Mouse (Mus musculus) CH12.LX (cell line): ENCODE measurements at regions not wholly inside any gene's neighbourhood (a gene's known extent, or its start where the extent isn't known, plus 50 kb on each side); places are given as distances from the start of the nearest gene placed in this dataset.

Experiments used
- DNase-seq: peaks from one replicate; pipeline ENCODE4 v3.0.0-alpha.2; 2013; ENCODE audit errors: extremely low read depth
- H3K27ac ChIP-seq: 2 replicates; pipeline ENCODE4 v1.5.1; 2012; ENCODE audit warnings: low read depth, mild to moderate bottlenecking, control low read depth, moderate library complexity; ENCODE audit not compliant: insufficient read depth
- H3K27me3 ChIP-seq: replicated peaks from 2 replicates; pipeline ENCODE3; 2012; ENCODE audit warnings: inconsistent platforms
- H3K36me3 ChIP-seq, 2 experiments: replicated peaks in 1 of 2; 2 replicates each; pipeline versions ENCODE3 to v1.6.1; 2012; ENCODE audit warnings: inconsistent platforms in 1 of 2, low read length in 1 of 2, mild to moderate bottlenecking in 1 of 2, mixed read lengths in 1 of 2, moderate library complexity in 1 of 2; ENCODE audit not compliant: control insufficient read depth in 1 of 2, insufficient read depth in 1 of 2
- H3K4me1 ChIP-seq, 2 experiments: 2 replicates each; pipeline ENCODE4 v1.6.1; 2012; ENCODE audit warnings: inconsistent platforms in 1 of 2, moderate library complexity in 1 of 2; ENCODE audit not compliant: insufficient read depth in 2 of 2, control insufficient read depth in 1 of 2
- H3K4me2 ChIP-seq: 2 replicates; pipeline ENCODE4 v1.6.1; 2012; ENCODE audit warnings: low read depth, mild to moderate bottlenecking, control low read depth; ENCODE audit not compliant: poor library complexity, insufficient read depth, severe bottlenecking
- H3K4me3 ChIP-seq, 3 experiments: fragments of 150-350 bp in 1 of 3; sonication (generic) in 1 of 3; replicated peaks in 1 of 3; 2 replicates each; pipeline versions ENCODE3 to v1.5.1; 2011 to 2012; ENCODE audit warnings: low read depth in 2 of 3, low read length in 2 of 3, mild to moderate bottlenecking in 2 of 3, moderate library complexity in 2 of 3, control low read depth in 1 of 3, improper control_type of control experiment in 1 of 3, inconsistent platforms in 1 of 3, mixed read lengths in 1 of 3; ENCODE audit not compliant: poor library complexity in 1 of 3
- H3K79me2 ChIP-seq: replicated peaks from 2 replicates; pipeline ENCODE4 v1.6.1; 2012; ENCODE audit warnings: mild to moderate bottlenecking, moderate library complexity; ENCODE audit not compliant: control insufficient read depth, poor library complexity, insufficient read depth, severe bottlenecking; ENCODE audit errors: extremely low read depth
- H3K9ac ChIP-seq: 2 replicates; pipeline ENCODE4 v1.6.1; 2012; ENCODE audit warnings: low read depth, mild to moderate bottlenecking, control low read depth, moderate library complexity; ENCODE audit not compliant: insufficient read depth
- H3K9me3 ChIP-seq: replicated peaks from 2 replicates; pipeline ENCODE3; 2012; ENCODE audit warnings: low read length, inconsistent platforms, mixed read lengths
- CHD1 ChIP-seq: IDR thresholded peaks from 2 replicates; pipeline ENCODE4 v1.6.1; 2012; ENCODE audit warnings: low read depth, low read length, improper control_type of control experiment, inconsistent platforms
- EP300 ChIP-seq: IDR thresholded peaks from 2 replicates; pipeline ENCODE4 v1.6.1; 2011; ENCODE audit warnings: low read length, improper control_type of control experiment
- IRF4 ChIP-seq: IDR thresholded peaks from 2 replicates; pipeline ENCODE4 v1.6.1; 2014; ENCODE audit warnings: low read depth, mild to moderate bottlenecking, inconsistent platforms, low read length, improper control_type of control experiment
- JUND ChIP-seq: conservative IDR thresholded peaks from 2 replicates; pipeline ENCODE4 v1.6.1; 2011; ENCODE audit warnings: low read depth, low read length, improper control_type of control experiment
- MAX ChIP-seq: IDR thresholded peaks from 2 replicates; pipeline ENCODE4 v1.6.1; 2011; ENCODE audit warnings: low read length, improper control_type of control experiment
- MAZ ChIP-seq: IDR thresholded peaks from 2 replicates; pipeline ENCODE4 v1.6.1; 2012; ENCODE audit warnings: low read depth, mild to moderate bottlenecking, inconsistent platforms, low read length, improper control_type of control experiment, moderate library complexity
- MEF2A ChIP-seq: IDR thresholded peaks from 2 replicates; pipeline ENCODE4 v1.6.1; 2014; ENCODE audit warnings: low read depth, mild to moderate bottlenecking, inconsistent platforms, low read length, improper control_type of control experiment, borderline replicate concordance
- MXI1 ChIP-seq: IDR thresholded peaks from 2 replicates; pipeline ENCODE4 v1.6.1; 2011; ENCODE audit warnings: mild to moderate bottlenecking, low read depth, low read length, improper control_type of control experiment
- NRF1 ChIP-seq: IDR thresholded peaks from 2 replicates; pipeline ENCODE4 v1.6.1; 2014; ENCODE audit warnings: low read depth, mild to moderate bottlenecking, inconsistent platforms, low read length, improper control_type of control experiment, moderate library complexity
- POLR2AphosphoS2 ChIP-seq: IDR thresholded peaks from 2 replicates; pipeline ENCODE4 v1.6.1; 2011; ENCODE audit warnings: low read depth, low read length, improper control_type of control experiment
- SIN3A ChIP-seq: IDR thresholded peaks from 2 replicates; pipeline ENCODE4 v1.6.1; 2012; ENCODE audit warnings: low read length, improper control_type of control experiment, inconsistent platforms
- SMC3 ChIP-seq: IDR thresholded peaks from 2 replicates; pipeline ENCODE4 v1.6.1; 2011; ENCODE audit warnings: low read depth, low read length, improper control_type of control experiment
- TBP ChIP-seq: conservative IDR thresholded peaks from 2 replicates; pipeline ENCODE4 v1.6.1; 2011; ENCODE audit warnings: low read depth, low read length, improper control_type of control experiment
- TCF12 ChIP-seq: IDR thresholded peaks from 2 replicates; pipeline ENCODE4 v1.6.1; 2014; ENCODE audit warnings: low read depth, mild to moderate bottlenecking, inconsistent platforms, low read length, improper control_type of control experiment
- ZC3H11A ChIP-seq: IDR thresholded peaks from 2 replicates; pipeline ENCODE4 v1.6.1; 2012; ENCODE audit warnings: low read depth, mild to moderate bottlenecking, inconsistent platforms, low read length, improper control_type of control experiment
- ZNF384 ChIP-seq: IDR thresholded peaks from 2 replicates; pipeline ENCODE4 v1.6.1; 2012; ENCODE audit warnings: low read depth, low read length, improper control_type of control experiment, inconsistent platforms
- dilution Hi-C: fragments of 300-500 bp; cut with MboI; formaldehyde crosslinking; loops from 2 replicates; pipeline ENCODE4 v1.14.3; 2020; ENCODE audit warnings: low sequenced_read_pairs; ENCODE audit not compliant: extremely low pct_unique_long_range_greater_than_20kb, extremely low pct_ligation_motif_present
- in situ Hi-C: fragments of 300-500 bp; cut with MboI; formaldehyde crosslinking; loops from 3 replicates; pipeline ENCODE4 v1.14.3; 2019; ENCODE audit warnings: low sequenced_read_pairs, low pct_ligation_motif_present, low pct_unique_long_range_greater_than_20kb, mixed read lengths

DNA sequence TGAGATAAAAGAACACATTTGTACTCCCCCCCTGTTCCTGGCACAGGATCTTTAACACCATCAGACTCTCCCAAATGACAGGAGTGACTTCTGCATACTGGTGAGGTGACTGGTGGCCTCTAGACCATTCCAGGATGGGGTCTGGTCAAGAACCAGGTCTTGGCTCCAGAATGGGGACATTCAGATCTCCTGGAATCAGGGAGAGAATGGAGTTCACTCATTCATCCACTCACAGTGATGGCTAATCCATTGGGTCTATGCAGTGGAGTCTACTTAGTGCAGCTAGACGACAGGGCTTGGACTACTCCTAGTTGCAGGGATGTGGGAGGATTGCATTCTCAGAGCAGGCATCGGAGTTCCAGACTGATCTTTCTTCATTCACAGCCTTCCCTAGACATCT lies 451.0 kb downstream of the Rps24 start:
- Histone ChIP-seq H3K4me2 (no peak overlapping the region), H3K4me3 (no peak overlapping the region), H3K27ac (no peak overlapping the region)
- DNase-seq: no peak
- TF ChIP-seq ZC3H11A (no peak), MEF2A (no peak), MAZ (no peak), EP300 (no peak), JUND (no peak), CHD1 (no peak), ZNF384 (no peak), IRF4 (no peak), MXI1 (no peak), SMC3 (no peak), SIN3A (no peak), NRF1 (no peak), TBP (no peak), POLR2AphosphoS2 (no peak), MAX (no peak), TCF12 (no peak)
- TF ChIP-seq, all 38 proteins: peak for 0
- in situ Hi-C loops: no loop called here
- no peaks in the 10 kb centered on the region for H3K36me3 ChIP-seq
- H3K27me3 ChIP-seq: peaks cover 22% of the 10 kb centered on the region
- dilution Hi-C loops: no loop called here
- no peaks in the 10 kb centered on the region for H3K9me3 ChIP-seq
- H3K4me1 ChIP-seq: no peaks in the 10 kb centered on the region
- no peaks in the 10 kb centered on the region for H3K79me2 ChIP-seq
- H3K9ac ChIP-seq: no peak overlapping the region

DNA sequence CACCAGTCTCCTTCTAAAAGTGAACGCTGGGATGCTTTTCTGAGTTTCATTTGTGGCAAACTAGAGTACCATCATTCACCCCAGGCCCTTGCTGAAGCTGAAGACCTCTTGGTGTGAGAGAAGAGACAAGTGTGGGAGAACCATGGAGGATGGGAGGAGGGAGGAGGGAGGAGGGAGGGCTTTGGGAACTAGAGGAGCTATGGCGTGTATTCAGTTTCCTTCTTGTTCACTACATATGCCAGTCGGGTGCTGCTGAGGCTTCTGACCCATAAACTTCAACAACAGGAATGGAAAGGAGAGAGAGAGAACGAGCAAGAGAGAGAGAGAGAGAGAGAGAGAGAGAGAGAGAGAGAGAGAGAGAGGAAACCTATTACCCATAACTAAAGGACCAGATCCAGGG lies 452.1 kb downstream of the Rps24 start:
- in situ Hi-C loops: no loop called here
- H3K27me3 ChIP-seq: peaks cover 24% of the 10 kb centered on the region
- DNase-seq: no peak
- no peak overlapping the region for H3K4me3 ChIP-seq
- no peaks in the 10 kb centered on the region for H3K36me3 ChIP-seq
- no peak overlapping the region for H3K4me2 ChIP-seq
- H3K9ac ChIP-seq: no peak overlapping the region
- TF ChIP-seq TBP (no peak), NRF1 (no peak)
- dilution Hi-C loops: no loop called here
- no peaks in the 10 kb centered on the region for H3K9me3 ChIP-seq
- no peaks in the 10 kb centered on the region for H3K79me2 ChIP-seq
- no peak overlapping the region for H3K27ac ChIP-seq
- no peaks in the 10 kb centered on the region for H3K4me1 ChIP-seq
